Mouse (Mus musculus) cerebellum, adult 8-10 months (tissue): ENCODE data around the gene Nfia.

Source experiments
- DNase-seq: peaks from one replicate; pipeline ENCODE4 v3.0.0; 2022

The Nfia gene

GRCm38 (mm10) chr4:97918675-97919074 is 146.1 kb downstream of the Nfia start:
- DNase-seq: no peak

GRCm38 (mm10) chr4:97919773-97920172 is 147.2 kb downstream of the Nfia start:
- no peak for DNase-seq

- peak; percentile 65 for DNase-seq
Measured at GRCm38 (mm10) chr4:97920287-97921079, 147.9 kb downstream of the Nfia start.

DNA sequence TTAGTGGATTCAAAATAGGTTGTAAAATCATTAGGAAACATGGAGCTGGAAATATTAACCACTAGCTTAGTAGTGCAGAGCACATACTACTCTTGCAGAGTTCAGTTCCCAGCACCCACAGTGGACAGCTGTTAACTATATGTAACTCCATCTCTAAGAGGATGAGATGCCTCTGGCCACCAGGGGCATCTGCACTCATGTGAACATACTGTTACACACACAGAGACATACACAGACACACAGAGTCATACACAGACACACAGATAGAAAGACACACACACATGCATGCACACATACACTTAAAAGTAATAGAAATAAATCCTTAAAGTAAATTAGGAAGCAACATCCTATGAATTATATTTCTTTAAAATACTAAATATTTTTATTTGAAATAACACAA is 149.1 kb downstream of the Nfia start:
- DNase-seq: no peak

DNA sequence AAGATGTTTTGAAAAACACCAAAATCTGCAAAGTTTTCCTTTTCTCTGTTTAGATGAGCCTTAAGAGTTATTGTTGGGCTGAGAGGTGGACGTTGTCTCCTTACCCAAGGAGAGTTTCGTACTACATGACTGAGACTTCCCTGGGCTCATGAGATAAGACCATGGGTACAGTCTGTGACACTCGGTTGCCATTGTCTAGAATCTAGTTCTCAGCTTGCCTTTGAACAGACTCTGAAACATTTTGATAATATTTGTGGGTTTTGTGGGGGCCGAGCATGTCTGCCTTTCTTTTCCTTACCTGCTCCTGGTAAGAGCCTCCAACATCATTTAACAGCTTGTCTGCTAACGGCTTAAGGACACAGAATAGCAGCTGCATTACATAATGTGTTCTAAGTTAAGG is 150.7 kb downstream of the Nfia start:
- DNase-seq: no peak

- DNase-seq: peak; percentile 59
Measured at GRCm38 (mm10) chr4:97923876-97924316, 151.4 kb downstream of the Nfia start.

- DNase-seq: no peak
Measured at GRCm38 (mm10) chr4:97924414-97924813, 151.9 kb downstream of the Nfia start.

DNA sequence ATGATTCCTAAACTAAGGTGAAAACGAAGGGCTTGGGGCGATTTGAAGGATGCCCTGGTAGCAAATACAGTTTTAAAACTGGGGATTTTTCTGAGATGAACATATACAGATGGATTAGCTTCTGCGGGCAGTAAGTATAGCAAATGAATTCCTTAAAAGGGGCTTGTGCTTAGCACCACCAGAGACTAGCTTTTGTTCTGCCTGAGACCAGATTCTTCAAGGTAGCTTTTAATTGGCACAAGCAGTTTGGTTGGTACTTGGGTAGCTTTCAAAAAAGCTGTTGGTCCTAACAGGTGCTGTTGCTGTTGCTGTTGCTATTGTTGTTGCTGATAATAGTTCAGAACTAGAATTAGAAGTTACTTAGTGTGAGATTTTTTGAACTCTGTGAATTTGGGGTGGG is 152.3 kb downstream of the Nfia start:
- no peak for DNase-seq

DNA sequence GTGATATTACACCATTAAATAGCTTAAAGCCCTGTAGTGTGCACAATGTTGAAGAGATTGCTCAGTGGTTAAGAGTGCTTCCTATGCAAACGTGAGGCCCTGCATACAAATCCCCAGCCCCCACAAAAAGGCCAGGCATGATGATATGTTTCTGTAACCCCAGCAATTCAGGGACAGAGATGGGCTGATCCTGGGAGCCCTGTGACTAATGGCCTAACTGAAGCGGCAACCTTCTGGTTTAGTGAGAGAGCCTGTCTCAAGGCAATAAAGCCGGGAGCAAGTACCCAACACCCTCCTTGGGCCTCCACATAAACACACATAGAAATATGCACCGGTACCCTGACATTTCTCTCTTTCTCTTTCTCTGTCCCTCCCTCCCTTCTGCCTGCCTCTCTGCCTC is 153.1 kb downstream of the Nfia start:
- no peak for DNase-seq

GRCm38 (mm10) chr4:97926607-97927308 is 154.2 kb downstream of the Nfia start:
- no peak for DNase-seq

DNA sequence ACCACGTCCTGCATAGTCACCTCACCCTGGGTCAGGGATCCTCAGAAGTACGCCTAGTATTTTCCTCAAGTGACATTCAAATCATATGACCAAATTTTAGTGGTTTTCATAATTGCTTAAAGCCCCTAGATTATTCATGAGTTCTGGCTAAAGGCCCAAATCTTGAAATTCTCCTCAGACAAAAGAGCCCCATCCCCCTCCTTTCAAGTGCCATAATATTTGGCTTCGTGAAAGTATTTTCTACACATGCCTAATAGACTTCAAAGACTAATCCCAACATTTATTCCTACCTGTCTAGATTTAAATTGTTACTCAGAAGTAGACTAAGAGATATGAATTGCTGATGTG is 154.7 kb downstream of the Nfia start:
- no peak for DNase-seq

DNA sequence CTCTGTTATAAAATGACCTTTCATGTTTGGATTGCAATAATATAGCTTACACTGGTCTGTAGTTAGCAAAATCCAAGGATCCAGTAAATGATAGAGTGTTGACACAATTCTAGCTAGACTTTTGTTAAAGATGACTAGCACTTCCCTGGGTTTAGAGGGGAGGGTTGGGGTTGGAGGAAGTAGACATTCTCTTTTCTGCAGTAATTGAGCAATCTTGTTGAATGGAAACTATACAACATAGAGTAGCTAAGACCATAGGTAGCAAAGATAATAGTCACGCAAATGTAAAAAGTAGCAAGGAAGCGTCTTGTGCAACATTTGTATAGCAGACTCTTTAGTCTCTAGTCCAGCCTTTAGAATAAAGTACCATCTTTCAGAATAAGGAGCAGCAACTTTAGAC is 163.8 kb downstream of the Nfia start:
- DNase-seq: no peak

DNA sequence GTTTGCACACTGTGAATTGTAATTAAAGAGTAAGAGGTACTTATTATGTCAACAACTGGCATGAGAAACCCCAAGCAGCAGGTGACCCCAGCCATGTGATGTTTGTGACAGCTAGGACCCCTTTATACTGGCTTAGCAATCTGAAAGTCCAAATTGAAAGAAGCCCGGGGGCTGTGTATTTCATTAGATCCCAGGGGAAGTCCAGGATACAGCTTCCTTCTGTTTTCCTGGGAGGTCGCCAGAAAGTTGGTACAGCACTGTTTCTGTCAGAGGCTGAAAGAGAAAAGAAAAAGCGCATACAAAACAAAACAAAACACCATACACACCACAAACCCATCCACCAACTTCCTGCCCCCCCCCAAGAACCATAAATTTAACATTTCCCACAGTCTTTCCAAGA is 164.4 kb downstream of the Nfia start:
- no peak for DNase-seq

GRCm38 (mm10) chr4:97939492-97939891 is 167.0 kb downstream of the Nfia start:
- peak; percentile 72 for DNase-seq

DNA sequence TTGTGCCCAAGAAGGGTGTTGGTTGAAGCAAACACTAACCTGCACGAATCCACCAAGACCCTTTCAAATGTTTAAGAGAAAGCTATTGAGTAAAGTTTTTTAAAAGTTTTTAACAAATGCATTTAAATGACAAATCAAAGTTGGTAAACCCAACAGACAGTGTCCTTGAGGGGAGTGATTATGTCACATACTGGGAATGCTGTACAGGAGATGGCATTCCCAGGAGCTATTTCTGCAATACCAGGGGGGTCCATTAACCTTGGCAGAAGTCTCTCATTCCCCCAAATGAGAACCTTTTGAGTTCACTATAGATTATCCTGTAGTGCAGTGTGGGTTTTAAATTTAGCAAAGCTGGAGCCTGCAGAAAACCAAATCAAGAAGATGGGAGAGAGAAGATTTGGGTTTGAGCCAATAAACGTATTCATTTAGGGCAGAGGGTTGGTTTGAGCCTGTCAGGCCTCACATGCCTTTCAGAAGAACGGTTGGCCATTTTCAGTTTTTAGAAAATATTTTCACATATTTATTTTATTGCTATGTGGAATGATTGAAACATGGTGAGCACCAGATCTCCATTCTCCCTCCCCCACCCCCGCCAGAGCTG is 167.5 kb downstream of the Nfia start:
- no peak for DNase-seq

GRCm38 (mm10) chr4:97941616-97942015 is 169.1 kb downstream of the Nfia start:
- no peak for DNase-seq

DNA sequence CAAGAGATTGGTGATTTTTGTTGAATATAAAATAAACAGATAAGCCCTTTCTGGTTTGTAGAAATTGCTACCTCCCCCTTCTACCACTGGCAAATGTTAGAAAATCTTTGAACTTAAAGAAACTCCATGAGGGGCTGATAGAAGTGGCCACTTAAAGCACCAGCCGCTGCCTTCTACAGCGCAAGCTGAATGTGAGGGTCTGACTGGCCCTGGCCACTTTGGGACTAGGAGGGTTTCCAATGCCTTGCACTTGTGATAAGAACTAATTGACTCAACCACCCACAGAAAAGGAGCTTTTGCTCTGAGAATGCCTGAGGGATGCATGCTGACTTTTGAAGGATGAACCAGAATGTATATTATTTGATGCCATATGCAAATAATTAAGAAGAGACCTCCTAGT is 171.8 kb downstream of the Nfia start:
- no peak for DNase-seq

GRCm38 (mm10) chr4:97947484-97947883 is 174.9 kb downstream of the Nfia start:
- no peak for DNase-seq

- no peak for DNase-seq
Measured at GRCm38 (mm10) chr4:97948250-97948649, 175.7 kb downstream of the Nfia start.

GRCm38 (mm10) chr4:97950341-97951071 is 178.0 kb downstream of the Nfia start:
- no peak for DNase-seq

DNA sequence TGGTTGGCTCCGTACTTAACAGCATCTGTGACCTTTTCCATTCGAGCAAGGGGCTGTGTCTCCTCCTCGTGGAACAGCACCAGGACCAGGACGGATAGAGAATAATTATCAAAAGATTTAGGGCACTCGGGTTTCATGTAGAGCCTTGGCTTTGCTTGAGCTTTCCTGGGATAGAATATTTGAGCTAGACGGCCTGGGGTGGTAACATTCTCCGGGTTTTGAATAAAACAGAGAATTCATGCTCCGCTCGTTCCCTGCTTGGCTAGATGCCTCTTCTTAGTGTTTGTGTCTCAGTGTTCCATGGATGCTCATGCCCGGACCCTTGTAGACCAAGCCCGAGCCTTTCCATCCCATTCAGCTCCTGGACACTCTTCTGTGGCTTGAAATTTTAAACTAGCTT is 181.4 kb downstream of the Nfia start:
- DNase-seq: peak; percentile 48

DNA sequence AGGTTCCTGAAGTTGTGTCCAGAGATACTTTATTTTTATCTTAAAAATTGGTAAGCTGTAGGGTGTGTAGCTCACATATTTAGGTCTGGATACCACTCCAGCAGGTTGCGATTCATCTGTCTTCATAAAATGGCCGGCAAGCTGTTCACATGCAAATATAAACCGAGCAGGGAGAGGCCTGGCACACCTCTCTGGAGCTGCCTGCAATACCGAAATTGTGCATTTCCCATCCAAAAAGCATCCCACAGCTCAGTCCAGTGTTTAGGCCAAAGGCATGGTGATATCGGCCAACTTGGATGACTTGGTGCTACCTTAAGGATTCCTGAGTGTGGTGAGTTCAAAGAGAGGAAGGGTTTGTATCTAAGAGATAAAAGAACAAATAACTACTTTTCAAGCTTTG is 185.6 kb downstream of the Nfia start:
- DNase-seq: peak; percentile 45

- DNase-seq: no peak
Measured at GRCm38 (mm10) chr4:97962856-97963255, 190.3 kb downstream of the Nfia start.
